Mouse (Mus musculus) forebrain, embryonic 15.5 days (tissue): ENCODE data around the gene Cyp21a1. TPM values are rescaled to one million over a fixed set of nuclear protein-coding genes. Genes with fewer than 3 reads are reported as not detected.
"Not testable (repeated sequence)": the region's sequence is repeated elsewhere in the genome, so short reads cannot be mapped to it uniquely, and the experiment has no call there.

Experiments used
- ATAC-seq: fragments of 200-750 bp; cut with Nextera tagmentation; replicated peaks from 2 replicates; pipeline ENCODE4 v1.8.0; 2017; ENCODE audit warnings: mild to moderate bottlenecking, moderate TSS enrichment, moderate library complexity
- H3K27ac ChIP-seq: fragments of 300-500 bp; sonication (generic); replicated peaks from 2 replicates; pipeline ENCODE4 v1.5.1; 2015; ENCODE audit warnings: mild to moderate bottlenecking, inconsistent platforms
- H3K27me3 ChIP-seq: fragments of 300-500 bp; sonication (generic); 2 replicates; pipeline ENCODE4 v1.6.1; 2015; ENCODE audit warnings: inconsistent platforms
- H3K36me3 ChIP-seq: fragments of 300-500 bp; sonication (generic); 2 replicates; pipeline ENCODE4 v1.6.1; 2015; ENCODE audit warnings: mild to moderate bottlenecking, inconsistent platforms
- H3K4me1 ChIP-seq: fragments of 300-500 bp; sonication (generic); 2 replicates; pipeline ENCODE4 v1.6.1; 2015; ENCODE audit warnings: inconsistent platforms
- H3K4me2 ChIP-seq: fragments of 300-500 bp; sonication (generic); replicated peaks from 2 replicates; pipeline ENCODE4 v1.6.1; 2015; ENCODE audit warnings: mild to moderate bottlenecking, inconsistent platforms
- H3K4me3 ChIP-seq: fragments of 300-500 bp; sonication (generic); 2 replicates; pipeline ENCODE4 v1.5.1; 2015; ENCODE audit warnings: mild to moderate bottlenecking, inconsistent platforms
- H3K9ac ChIP-seq: fragments of 300-500 bp; sonication (generic); replicated peaks from 2 replicates; pipeline ENCODE4 v1.6.1; 2015; ENCODE audit warnings: mild to moderate bottlenecking, inconsistent platforms
- H3K9me3 ChIP-seq: fragments of 300-500 bp; sonication (generic); 2 replicates; pipeline ENCODE4 v1.6.1; 2016; ENCODE audit warnings: inconsistent platforms
- WGBS: fragments of 180-500 bp; shearing (Covaris S2); methylation state at CpG from one replicate; pipeline ENCODE4 v1.1.7; 2015; ENCODE audit warnings: mixed read lengths; 5-methylcytosine and 5-hydroxymethylcytosine counted together
- polyA plus RNA-seq: library from polyadenylated mRNA; unstranded; fragments of >200 nt; fragmentation: Nextera tagmentation; extraction: Ambion mirVana; gene quantifications from 2 replicates; pipeline ENCODE4 v1.2.1, GENCODE M21; 2015

The Cyp21a1 gene
- polyA plus RNA-seq, 1 experiment from 2014 or later, result not detected

DNA sequence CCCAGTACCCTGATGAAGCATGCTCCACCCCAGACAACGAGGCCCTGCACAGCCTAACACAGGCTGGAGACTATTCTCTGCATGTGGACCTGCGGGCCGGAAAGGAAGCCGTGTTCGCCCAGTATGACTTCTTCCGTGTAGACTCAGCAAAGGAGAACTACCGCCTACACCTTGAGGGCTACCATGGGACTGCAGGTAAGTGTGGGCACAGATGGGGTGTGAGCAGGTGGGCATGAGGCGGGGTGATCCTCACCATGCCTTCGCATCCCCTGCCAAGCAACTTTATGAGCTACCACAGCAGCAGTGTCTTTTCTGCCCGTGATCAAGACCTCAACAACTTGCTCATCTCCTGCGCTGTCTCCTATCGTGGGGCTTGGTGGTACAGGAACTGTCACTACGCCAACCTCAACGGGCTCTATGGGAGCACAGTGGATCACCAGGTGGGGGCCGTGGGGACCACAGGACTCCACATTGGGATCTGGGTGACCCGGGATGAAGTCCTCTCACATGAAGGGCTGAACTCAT, 3.5 kb downstream of the Cyp21a1 start:
- H3K4me1 ChIP-seq, H3K4me3 ChIP-seq, H3K9me3 ChIP-seq, H3K27ac ChIP-seq, ATAC-seq, H3K36me3 ChIP-seq, H3K4me2 ChIP-seq, H3K27me3 ChIP-seq, H3K9ac ChIP-seq: not testable (repeated sequence)
- WGBS, result 94% methylated on average over 16 of the region's 16 CpGs

DNA sequence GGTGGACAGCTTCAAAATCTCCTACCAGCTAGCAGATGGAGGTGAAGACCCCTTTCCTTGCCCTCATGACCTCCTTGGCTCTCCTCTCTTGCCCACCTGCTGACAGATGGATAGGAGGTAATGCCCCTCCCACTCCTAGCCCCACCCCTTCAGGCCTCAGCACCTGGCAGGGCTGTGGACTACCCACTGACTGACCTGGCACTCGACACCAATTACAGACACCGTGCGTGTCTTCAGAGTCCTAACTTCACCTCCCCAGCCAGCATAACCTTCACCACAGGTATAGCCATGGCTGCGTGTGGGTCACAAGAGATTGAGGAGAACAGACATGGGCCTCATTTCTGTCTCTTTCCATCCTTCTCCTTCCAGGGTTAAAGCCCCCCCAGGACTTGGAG, 4.8 kb downstream of the Cyp21a1 start:
- Histone ChIP-seq H3K4me3 (no peak overlapping the region), H3K36me3 (no peaks in the 10 kb centered on the region), H3K27me3 (no peaks in the 10 kb centered on the region), H3K4me2 (no peak overlapping the region), H3K4me1 (no peaks in the 10 kb centered on the region), H3K9me3 (no peaks in the 10 kb centered on the region), H3K27ac (no peak overlapping the region), H3K9ac (no peak overlapping the region)
- WGBS, result 84% methylated on average over 4 of the region's 4 CpGs
- ATAC-seq, result no peak

DNA sequence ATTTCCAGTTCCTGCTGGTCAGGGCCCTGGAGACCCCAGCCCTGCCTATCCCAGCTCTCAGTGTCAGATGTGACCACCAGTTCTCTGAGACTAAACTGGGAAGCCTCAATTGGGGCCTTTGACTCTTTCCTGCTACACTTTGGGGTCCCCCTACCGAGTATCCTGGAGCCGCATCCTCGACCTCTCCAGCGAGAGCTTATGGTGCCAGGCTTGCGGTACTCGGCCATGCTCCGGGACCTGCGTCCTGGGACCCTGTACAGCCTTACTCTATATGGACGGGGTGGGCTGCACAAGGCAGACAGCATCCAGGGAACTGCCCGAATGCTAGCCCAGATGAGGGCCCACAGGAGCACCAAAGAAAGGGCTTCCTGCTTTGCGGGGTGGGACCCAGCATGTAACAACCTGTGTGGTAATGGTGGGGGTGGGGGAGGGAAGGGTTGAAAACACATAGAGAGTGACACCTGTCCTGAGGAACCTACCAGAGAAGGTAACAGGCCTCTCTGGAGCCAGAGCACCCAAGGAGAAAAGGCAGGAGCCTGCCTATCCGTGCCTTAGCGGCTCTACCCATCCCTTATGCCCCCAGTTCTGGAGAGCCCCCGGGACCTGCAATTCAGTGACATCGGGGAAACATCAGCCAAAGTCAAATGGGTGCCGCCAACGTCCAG, 5.4 kb downstream of the Cyp21a1 start:
- H3K27ac ChIP-seq, result no peak overlapping the region
- no peaks in the 10 kb centered on the region for H3K27me3 ChIP-seq
- ATAC-seq, result no peak
- no peaks in the 10 kb centered on the region for H3K9me3 ChIP-seq
- 89% methylated on average over 17 of the region's 17 CpGs for WGBS
- H3K4me3 ChIP-seq, result no peak overlapping the region
- H3K4me2 ChIP-seq, result no peak overlapping the region
- no peaks in the 10 kb centered on the region for H3K36me3 ChIP-seq
- H3K9ac ChIP-seq, result no peak overlapping the region
- H3K4me1 ChIP-seq, result no peaks in the 10 kb centered on the region

DNA sequence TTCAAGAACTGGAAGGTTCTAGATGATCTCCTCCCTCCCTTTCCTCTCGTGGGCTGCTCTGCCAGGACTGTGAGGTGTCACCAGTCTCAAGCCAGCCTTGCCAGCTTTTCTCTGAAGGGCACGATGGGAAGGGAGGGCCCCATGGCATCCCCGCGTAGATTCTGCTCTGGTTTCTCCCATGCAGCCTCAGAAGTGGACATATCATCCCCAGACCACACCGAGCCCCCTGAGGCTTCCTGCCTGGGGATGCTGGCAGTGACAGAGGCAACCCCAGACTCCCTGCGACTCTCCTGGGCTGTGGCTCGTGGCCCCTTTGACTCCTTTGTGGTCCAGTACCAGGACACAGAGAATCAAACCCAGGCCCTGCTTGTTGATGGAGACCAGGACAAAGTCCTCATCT, 6.3 kb downstream of the Cyp21a1 start:
- H3K36me3 ChIP-seq, H3K4me2 ChIP-seq, H3K9ac ChIP-seq, H3K4me1 ChIP-seq, H3K4me3 ChIP-seq, H3K27me3 ChIP-seq, H3K9me3 ChIP-seq, ATAC-seq, H3K27ac ChIP-seq: not testable (repeated sequence)
- WGBS, result 78% methylated on average over 7 of the region's 7 CpGs

DNA sequence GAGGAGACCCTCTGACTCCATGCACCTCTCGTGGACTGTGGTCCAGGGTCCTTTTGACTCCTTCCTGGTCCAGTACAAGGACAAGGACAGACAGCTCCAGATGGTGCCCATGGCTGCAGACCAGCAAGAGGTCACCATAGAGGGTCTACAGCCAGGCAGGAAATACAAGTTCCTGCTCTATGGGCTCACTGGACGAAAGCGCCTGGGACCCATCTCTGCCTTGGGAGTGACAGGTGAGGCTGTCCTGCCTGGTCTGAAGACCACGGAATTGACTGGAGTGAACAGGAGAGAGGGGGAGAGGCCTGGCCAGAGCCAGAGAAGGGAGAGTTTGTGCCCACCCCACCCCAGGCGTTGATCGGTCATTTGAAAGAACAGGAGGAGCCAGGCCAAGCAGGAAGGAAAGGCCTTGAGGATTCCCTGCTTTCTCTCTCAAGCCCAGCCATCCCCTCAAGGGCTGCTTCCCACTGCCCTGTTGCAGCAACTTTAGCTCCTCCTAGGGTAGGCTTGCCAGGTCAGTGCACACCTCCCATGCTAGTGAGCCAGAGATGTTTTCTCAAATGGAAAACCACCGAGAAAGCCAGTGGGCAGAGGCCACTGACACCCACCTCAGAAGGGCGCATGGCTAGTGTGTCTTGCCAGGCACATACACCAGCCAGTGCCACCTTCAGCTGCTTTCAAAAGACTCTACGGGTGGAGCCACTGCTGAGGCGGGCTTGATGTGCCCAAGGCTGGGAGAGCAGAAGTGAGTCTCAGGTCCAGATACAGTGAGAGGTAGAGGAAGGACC, 7.0 kb downstream of the Cyp21a1 start:
- not testable (repeated sequence) for H3K4me1 ChIP-seq, H3K4me3 ChIP-seq, H3K9ac ChIP-seq, ATAC-seq, H3K9me3 ChIP-seq, H3K27me3 ChIP-seq, H3K4me2 ChIP-seq, H3K36me3 ChIP-seq, H3K27ac ChIP-seq
- WGBS, result 88% methylated on average over 10 of the region's 10 CpGs

DNA sequence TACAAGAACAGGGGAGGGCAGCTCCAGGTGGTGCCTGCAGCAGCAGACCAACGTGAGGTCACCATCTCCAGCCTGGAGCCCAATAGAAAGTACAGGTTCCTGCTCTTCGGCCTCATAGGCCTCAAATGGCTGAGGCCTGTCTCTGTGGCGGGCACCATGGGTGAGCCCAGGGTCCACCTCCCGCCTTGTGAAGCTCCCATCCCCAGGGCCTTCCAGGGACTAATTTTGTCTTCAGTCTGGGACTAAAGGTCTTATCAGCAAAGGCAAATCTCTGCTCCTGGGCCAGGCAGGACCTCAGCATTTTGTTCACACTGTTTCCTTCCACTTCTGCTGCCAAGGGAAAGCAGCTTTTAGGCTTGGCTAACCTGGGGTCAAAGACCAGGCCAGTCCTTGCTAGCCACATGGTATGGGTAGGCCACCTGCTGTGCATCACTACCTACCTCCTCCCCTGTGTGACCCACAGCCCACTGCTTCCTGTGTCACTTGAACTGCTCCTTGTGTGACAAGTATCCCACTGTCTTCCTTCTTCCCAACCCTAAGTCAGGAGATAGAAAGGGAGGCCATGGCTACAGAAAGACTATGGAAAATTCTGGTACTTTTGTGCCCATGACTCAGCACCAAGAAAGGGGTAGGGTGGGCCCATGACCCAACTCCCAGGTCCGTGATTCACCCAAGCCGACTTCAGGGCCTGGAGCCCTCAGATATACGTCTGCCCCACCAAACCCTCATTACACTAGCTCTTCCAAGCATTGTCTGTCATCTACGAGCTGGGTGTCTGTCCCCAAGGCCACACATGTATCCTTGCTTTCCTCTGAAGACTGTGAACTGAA, 7.8 kb downstream of the Cyp21a1 start:
- WGBS, result 81% methylated on average over 8 of the region's 8 CpGs
- Histone ChIP-seq H3K36me3 (no peaks in the 10 kb centered on the region), H3K4me1 (no peaks in the 10 kb centered on the region), H3K4me3 (no peak overlapping the region), H3K27me3 (no peaks in the 10 kb centered on the region), H3K9me3 (no peaks in the 10 kb centered on the region), H3K9ac (no peak overlapping the region), H3K4me2 (no peak overlapping the region), H3K27ac (no peak overlapping the region)
- no peak for ATAC-seq

DNA sequence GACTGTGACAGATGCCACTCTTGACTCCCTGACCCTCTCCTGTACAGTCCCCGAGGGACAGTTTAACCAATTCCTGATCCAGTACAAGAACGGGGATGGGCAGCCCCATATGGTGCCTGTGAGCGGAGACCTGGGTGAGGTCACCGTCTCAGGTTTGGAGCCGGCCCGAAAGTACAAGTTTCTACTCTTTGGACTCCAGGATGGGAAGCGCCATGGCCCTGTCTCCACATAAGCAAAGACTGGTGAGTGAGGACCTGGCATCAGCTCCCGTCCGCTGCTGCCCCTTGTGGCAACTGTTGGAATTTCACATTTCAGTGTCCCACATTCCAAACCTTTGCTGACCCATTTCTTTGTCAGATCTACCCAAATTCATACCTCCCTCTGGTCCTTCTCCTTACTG, 8.7 kb downstream of the Cyp21a1 start:
- Histone ChIP-seq H3K36me3 (no peaks in the 10 kb centered on the region), H3K27ac (no peak overlapping the region), H3K4me1 (no peaks in the 10 kb centered on the region), H3K27me3 (no peaks in the 10 kb centered on the region), H3K4me2 (no peak overlapping the region), H3K9me3 (no peaks in the 10 kb centered on the region), H3K4me3 (no peak overlapping the region), H3K9ac (no peak overlapping the region)
- WGBS, result 71% methylated on average over 9 of the region's 9 CpGs
- ATAC-seq, result no peak

DNA sequence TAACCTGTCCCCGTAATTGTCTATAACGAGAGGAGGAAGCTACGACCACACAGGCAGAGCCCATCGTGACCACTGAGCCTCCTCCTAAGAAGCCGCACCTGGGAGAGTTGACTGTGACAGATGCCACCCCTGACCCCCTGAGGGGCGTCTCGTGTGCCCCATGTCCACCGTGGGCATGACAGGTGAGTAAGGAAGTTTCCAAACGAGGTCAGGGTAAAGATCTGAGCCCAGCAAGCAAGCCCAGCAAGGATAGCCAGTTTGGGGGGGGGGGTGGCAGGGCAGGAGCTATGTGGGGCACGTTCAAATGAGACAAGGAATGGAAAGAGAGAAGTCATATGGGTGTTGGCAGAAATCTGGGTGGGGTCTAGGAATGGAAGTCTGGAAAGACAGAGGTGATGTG, 9.3 kb downstream of the Cyp21a1 start:
- no peaks in the 10 kb centered on the region for H3K27me3 ChIP-seq
- H3K4me2 ChIP-seq, result no peak overlapping the region
- no peaks in the 10 kb centered on the region for H3K9me3 ChIP-seq
- 85% methylated on average over 10 of the region's 10 CpGs for WGBS
- no peak overlapping the region for H3K9ac ChIP-seq
- H3K4me1 ChIP-seq, result no peaks in the 10 kb centered on the region
- no peak for ATAC-seq
- H3K27ac ChIP-seq, result no peak overlapping the region
- no peak overlapping the region for H3K4me3 ChIP-seq
- no peaks in the 10 kb centered on the region for H3K36me3 ChIP-seq

DNA sequence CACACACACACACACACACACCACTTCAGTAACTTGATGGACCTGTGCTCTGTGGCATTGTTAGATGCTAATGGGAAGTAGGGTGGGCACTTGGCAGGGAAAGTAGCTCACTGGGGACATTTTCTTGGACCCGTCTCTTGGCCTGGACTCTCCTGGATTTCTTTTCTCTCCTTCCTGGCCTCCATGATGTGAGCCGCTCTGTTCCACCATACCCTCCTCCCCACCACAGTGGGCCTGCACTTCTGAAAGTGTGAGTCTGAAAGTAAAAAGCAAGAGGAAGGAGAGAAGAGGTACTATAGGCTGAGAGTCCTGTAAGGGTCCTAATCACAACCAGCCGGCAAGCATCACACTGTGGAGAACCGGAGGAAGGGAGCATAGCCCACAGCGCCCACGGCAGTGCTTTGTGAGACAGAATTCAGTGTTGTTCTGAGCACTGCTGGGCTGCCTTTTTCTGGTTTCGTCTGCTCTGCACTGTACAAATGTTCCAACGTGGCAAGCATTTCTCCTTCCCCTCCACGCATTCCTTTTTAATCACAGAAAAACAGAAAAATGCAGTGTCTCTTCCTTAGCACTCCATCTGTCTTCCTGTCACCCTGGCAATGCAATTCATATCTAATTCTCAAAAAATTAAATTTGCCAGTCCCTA, 26.6 kb downstream of the Cyp21a1 start:
- WGBS, result 77% methylated on average over 9 of the region's 9 CpGs
- H3K4me1 ChIP-seq, result no peaks in the 10 kb centered on the region
- no peak overlapping the region for H3K4me2 ChIP-seq
- H3K27ac ChIP-seq, result peak overlapping the region; percentile 72
- H3K9ac ChIP-seq, result no peak overlapping the region
- ATAC-seq, result no peak
- H3K36me3 ChIP-seq, result no peaks in the 10 kb centered on the region
- no peaks in the 10 kb centered on the region for H3K27me3 ChIP-seq
- H3K9me3 ChIP-seq, result 0 out of 2 replicates have a peak, but pooled peaks cover 4% of the 10 kb centered on the region
- no peak overlapping the region for H3K4me3 ChIP-seq

DNA sequence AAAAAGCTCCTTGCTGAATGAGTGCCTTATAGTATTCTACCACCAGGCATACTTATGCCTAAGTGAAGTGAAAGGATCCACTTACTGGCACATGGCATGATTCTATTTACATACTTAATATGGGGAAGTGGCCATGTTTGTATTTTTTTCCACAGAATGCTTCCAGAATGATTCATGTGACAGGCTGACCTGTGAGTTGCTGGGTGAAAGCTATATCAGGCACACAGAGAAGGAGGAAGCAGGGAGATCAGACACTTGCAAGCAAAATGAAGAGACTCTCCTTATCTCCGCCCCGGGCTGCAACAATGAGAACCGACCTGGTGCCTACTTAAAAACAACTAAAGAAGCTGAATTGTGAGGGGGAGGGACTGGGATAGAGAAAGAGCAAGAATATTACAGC, 42.9 kb downstream of the Cyp21a1 start:
- Histone ChIP-seq H3K27me3 (no peaks in the 10 kb centered on the region), H3K36me3 (no peaks in the 10 kb centered on the region), H3K4me3 (no peak overlapping the region), H3K9me3 (no peaks in the 10 kb centered on the region), H3K4me2 (no peak overlapping the region), H3K9ac (no peak overlapping the region), H3K27ac (no peak overlapping the region), H3K4me1 (no peaks in the 10 kb centered on the region)
- 84% methylated on average over 3 of the region's 3 CpGs for WGBS
- no peak for ATAC-seq
